Mouse (Mus musculus): ENCODE results near the gene Camk1g.

GRCm38 (mm10) chr1:193349702-193350545 lies 20.2 kb downstream of the Camk1g start:
- no peak for TF ChIP-seq GATA1 (IDR thresholded peaks at IDR 0.05; ENCODE audit: borderline replicate concordance, low read length)
- no peak for TF ChIP-seq FLI1 (IDR thresholded peaks at IDR 0.05; ENCODE audit: low read length)
